Mouse (Mus musculus) adrenal gland, postnatal 14 days (tissue): ENCODE results near the gene Sfrp5. TPM values are rescaled to one million over a fixed set of nuclear protein-coding genes. Genes with fewer than 3 reads are reported as not detected.

ENCODE experiments used
- DNase-seq: peaks from one replicate; pipeline ENCODE4 v3.0.0; 2021; ENCODE audit warnings: mixed read lengths
- long read RNA-seq, 2 experiments: library from polyadenylated mRNA; stranded (forward); transcript quantifications; one replicate each; pipeline ENCODE4 v2.0.0; 2021
- total RNA-seq: library from RNA; stranded (reverse); gene quantifications from 2 replicates; pipeline ENCODE4 v1.2.3, GENCODE M21; 2021

Gene Sfrp5
- total RNA-seq: 4.3 and 4.9 TPM in 2 replicates
- long read RNA-seq, experiment 1, transcript Sfrp5-201 (3 exons, 1,900 nt): major isoform, 7 of 7 reads
- long read RNA-seq, experiment 1, partial matches to known transcripts: 0 of 7 reads
- long read RNA-seq, experiment 1, other reads (novel, unspliced or antisense): 0 of 7 reads
- long read RNA-seq, experiment 2, partial matches to known transcripts: 3 of 4 reads
- long read RNA-seq, experiment 2, other reads (novel, unspliced or antisense): 0 of 4 reads

DNA sequence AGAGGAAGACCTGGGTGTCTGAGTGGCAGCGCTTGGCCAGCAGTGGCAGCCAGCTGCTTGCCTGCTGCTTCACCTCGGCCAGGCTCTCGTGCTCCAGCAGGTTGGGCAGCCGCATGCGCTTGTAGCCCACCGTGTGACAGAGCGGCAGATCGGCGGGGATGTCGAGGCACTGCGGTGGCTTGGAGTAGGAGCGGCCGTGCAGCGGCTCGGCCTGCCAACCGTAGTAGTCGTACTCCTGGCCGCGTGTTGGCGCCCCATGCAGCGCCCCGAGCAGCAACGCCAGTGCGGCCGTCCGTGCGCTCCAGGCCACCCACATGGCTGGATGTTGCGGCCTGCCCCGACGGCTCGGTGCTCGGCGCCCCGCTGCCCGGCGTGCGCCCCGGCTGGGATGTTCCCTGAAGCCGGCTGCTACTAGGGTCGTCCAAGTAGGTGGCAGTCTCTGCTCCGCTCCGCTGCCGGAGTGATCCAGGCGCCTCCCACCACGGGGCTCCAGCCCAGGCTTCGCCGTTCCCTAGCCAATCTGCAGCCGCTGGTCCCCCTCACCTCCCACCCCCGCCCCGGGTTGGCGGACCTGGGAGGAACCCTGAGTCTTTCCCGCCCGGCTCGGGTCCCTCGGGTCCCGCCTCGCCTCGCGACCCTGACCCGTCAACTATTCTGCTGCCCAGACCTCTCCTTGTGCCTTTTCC is at the start of gene Sfrp5:
Gene Sfrp5, minus strand, starts transcription at position 557 of the 686 bp plus-strand sequence.
- DNase-seq: no peak

DNA sequence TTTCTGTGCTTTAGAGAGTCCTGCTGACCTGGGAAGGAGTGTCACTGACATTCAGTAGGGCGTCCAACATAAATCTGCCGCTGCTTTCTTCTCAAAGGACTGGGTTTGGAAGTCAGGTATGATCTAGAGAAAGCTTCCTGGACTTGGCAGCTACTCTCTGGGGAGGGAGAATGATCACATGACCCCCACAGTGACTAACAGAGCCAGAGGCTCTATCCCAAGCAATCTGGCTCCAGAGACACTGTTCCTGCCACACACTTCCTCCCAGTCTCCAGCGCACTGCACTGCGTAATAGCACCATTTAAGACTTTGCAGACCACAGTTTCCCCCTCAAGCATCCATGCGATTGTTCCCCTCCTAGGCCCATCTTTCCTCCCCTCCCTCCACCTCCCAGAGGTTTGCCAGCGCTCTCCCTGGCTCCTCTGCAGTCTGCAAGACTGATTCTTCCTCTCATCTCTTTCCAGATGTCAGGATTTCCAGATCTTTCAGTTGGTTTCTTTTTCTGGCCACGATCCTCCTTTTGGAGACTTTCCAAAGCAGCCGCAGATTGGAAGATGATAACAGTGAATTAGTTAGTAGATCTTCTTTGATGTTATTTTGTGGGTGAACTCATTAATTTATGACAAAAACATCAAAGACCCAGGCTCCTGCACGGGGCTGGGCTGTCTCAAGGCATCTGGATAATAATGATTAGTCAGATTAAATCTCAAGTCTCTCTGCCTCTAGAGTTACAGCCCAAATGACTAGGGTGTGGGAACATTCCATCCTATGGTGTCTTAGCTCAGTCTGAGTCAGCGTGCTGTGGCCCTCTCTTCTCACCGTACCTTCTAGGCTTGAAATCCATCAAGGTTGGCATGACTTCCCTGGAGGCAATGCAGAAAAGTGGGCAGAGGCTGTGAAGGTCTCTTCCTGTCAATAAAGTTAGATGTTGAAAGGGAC is 48.2 kb upstream of the Sfrp5 start:
- DNase-seq: peak; percentile 27

GRCm38 (mm10) chr19:42247519-42247918 is 45.5 kb upstream of the Sfrp5 start, which contains the start of gene Golga7b:
Gene Golga7b (plus strand): TSS chr19:42247574.
- no peak for DNase-seq

DNA sequence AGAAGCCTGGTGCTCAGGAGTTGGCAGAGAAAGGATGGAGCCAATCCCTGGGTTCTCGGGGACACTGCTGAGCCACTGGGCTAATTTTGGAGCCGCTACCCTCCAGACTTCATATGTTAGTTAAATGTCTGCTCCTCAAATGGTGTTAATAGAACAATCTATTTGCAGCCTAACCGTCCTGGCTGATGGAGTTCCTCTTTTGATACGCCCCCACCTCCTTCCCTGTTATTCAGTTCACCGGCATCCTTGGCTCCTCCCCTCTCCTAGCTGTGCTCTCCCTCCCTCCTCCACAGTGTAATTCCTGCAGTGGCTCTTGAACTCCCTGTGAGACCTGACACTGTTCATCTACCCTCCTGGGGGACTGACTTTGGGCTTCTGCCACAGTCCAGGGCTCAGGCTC is 44.6 kb upstream of the Sfrp5 start:
- no peak for DNase-seq

- peak; percentile 58 for DNase-seq
Measured at GRCm38 (mm10) chr19:42243401-42243800, 41.3 kb upstream of the Sfrp5 start.

GRCm38 (mm10) chr19:42240881-42241280 is 38.8 kb upstream of the Sfrp5 start:
- no peak for DNase-seq

- no peak for DNase-seq
Measured at GRCm38 (mm10) chr19:42238341-42238715, 36.3 kb upstream of the Sfrp5 start.

DNA sequence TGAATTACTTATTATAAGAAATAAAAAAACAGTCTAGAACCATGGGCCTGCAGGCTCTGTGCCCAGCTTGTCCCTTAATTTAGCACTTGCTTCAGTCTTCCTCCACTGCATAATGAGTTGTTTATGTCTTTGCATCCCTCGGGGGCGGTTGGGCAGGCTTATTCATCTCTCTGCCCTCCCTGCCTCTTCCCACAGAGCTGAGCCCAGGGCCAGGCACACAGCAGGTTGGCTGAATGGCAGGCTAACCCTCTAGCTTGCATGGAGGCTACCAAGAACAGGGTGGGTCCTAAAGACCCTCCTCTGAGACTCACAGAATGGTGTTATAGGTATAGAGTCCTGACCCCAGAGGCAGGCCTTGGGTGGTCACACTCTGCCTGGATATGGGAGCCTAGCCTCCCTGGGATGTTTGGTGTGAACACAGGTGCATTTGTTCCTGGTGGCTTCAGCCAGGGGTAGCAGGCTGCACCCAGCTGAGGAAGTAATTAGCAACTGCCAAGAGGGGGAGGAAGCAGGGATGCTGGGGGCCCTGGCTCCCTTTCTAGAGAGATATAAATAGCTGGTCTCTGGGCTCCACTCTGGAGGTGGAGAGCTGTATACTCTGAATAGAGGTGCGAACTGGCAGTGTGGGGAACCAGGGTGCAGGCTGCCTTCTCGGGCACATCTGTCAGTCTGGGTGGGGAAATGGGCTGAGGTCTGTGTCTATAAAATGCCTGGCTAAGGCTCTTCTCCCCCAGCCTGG is 35.7 kb upstream of the Sfrp5 start:
- no peak for DNase-seq

- no peak for DNase-seq
Measured at GRCm38 (mm10) chr19:42230986-42231385, 28.9 kb upstream of the Sfrp5 start.

GRCm38 (mm10) chr19:42230288-42230568 is 28.2 kb upstream of the Sfrp5 start:
- DNase-seq: no peak

GRCm38 (mm10) chr19:42229499-42230287 is 27.6 kb upstream of the Sfrp5 start:
- DNase-seq: no peak

DNA sequence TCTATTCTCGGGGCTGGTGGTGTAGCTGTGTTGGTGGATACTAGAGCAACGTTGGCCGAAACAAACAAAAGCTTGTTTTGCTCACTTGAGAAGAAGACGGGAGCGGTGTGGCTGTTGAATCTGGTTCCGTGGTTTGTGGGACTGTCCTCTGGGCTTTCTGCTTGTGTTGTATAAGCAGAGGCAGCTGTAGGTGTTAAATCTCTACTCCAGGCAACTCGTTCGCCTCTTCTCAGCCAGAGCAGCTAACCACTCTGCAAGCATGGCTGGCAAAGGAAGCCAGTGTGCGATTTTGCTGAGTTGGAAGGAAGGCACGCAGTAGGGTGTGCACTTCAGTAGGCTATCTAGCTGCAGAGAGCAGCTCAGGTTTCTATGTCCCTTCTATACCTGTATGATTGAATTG is 24.4 kb upstream of the Sfrp5 start:
- no peak for DNase-seq

DNA sequence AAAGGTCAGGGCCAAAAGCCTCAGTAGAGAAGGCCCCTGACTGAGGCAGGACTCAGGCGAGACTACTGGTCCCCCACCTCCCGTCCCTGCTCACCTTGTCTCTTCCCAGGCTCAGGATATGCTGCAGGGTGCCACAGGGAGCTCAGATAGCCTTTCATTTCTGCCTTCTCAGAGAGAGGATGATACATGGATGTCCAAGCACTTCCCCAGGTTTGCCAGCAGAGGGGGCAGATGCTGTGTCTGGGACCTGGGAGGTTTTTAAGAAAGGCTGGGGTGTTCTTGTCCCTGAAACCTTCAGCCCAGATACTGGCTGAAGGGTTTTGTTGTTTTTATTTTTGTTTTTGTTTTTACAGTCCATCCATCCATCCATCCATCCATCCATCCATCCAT is 15.3 kb upstream of the Sfrp5 start:
- DNase-seq: peak; percentile 72

DNA sequence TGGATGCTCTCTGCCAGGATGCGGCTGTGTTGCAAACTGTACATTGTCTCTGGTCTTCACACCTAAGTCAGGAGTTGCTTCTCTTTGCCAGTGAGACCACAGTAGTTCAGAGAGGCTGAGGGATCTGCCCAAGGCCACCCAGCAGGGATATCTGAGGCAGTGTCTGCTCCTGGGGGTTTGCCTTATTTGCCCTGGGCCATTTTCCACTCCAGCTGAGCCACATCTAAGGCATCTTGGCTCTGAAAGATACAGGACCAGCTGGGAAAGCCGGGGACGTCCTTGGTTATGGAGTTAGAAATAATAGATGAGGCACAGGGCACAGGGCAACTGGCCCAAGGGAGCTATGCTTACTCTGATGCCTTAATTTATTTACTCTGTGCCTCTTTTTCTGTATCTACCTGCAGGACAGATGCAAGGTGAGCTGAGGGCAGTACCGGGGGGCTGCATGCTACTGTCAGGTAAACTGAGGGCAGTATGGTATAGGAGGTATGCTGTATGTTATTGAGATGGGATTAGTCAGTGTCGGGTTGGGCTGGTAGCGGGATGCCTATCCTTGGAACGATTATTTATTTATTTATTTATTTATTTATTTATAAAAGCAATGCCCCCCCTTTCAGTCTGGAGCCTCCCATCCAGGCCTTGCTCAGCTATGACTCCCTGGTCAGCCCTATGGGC is 14.8 kb upstream of the Sfrp5 start:
- no peak for DNase-seq

DNA sequence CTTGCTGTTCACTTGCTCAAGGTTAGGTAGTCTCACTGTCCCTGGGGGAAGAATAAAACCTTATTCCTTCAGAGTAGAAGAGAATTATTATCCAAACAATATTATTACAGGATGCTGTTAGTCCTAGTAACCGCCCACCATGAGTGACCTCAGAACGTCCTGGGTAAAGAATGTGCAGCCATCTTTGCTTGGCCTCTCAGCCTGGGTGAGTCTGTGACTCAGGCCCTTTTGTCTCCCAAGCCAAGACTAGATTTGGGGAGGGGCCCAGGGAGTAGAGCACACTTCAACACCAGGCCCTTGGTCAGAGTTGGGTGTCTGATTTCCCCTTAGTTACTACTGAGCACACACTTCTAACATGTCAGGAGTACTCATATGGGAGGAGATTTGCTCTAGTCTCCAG is 12.5 kb upstream of the Sfrp5 start:
- DNase-seq: no peak

DNA sequence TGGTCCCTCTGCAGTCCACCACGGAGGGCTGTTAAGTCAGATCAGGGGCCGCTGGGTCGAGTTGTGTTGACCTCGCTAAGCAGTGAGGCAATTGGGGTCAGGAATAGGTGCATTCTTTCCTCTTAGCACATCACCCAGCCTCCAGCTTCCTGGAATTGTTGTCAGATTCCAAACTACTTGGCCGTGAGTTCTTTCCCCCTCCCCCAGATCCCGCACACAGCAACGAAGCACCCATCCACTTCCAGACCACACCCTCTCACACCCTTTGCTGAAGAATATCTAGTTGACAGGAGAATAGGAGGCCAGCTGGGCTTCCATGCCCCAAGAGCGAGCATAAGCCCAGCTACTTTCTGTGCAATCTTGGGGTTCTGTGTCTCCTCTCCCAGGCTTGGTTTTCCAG is 9.9 kb upstream of the Sfrp5 start:
- no peak for DNase-seq

DNA sequence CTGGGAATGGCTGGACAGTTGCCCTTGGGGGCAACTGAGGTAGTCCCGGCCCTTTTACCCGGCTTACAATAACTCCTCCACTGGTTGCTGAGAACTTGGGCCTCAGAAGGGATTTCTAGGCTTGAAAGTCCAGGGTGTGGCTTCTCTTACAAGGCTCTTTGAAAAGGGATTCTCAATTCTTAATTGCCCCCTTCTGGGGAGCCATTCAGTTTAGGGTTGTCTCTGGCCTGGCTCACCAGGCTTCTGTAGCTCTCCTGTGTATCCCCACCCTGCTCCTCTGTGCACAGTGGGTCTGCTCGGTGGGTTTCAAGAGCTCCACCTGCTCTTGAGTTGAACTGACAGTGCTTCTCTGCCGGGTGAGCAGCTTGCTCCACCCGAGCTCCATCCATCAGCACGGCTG is 7.9 kb upstream of the Sfrp5 start:
- DNase-seq: no peak

GRCm38 (mm10) chr19:42209485-42209884 is 7.4 kb upstream of the Sfrp5 start:
- no peak for DNase-seq

- no peak for DNase-seq
Measured at GRCm38 (mm10) chr19:42205201-42205600, 3.1 kb upstream of the Sfrp5 start.

DNA sequence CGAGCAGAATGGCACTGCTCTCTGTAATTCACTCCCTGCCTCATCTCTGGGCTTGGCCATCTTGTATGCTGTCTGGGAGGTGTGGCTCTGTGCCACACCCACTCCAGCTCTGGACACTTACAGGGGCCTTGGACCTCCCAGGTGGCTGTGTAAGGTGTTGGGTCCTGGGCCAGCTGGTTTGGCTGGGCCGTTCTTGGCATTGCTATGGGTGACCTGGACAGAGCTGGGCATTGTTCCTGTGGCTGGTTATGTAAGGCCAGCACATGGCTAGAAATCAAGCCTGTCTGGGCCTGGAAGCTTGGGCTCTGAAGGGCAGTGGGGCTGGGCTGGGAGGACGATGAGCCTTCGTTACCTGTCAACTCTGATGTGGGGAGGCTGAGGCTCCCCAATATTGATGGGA is 2.3 kb upstream of the Sfrp5 start:
- no peak for DNase-seq

DNA sequence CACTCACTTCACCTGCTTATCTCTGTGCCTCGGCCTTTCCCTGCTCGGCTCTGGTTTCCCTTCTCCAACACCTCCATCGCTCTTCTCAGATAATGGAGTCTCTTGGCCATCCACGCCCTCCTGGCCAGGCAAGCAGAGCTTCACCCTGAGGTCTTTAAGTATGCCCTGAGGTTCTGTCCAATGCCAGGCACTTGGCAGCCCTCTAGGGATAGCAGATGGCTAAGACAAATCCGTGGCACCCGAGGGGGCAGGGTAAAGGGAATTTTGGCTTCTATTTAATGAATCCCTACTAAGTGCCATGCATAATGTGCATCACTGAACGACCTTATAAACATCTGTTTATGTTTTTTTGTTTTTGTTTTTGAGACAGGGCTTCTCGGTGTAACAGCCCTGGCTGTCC is 415 bp upstream of the Sfrp5 start:
- DNase-seq: no peak
